Mouse (Mus musculus) forebrain, postnatal 0 days (tissue): Measurements from ENCODE around the gene Snapc5. TPM values are rescaled to one million over a fixed set of nuclear protein-coding genes. Genes with fewer than 3 reads are reported as not detected.

Source experiments
- ATAC-seq: fragments of 200-750 bp; cut with Nextera tagmentation; 2 replicates; pipeline ENCODE4 v1.8.0; 2017; ENCODE audit warnings: mild to moderate bottlenecking, moderate library complexity
- DNase-seq: peaks from one replicate; pipeline ENCODE4 v3.0.0-alpha.2; 2015
- H3K27ac ChIP-seq: fragments of 300-500 bp; sonication (generic); 2 replicates; pipeline ENCODE4 v1.5.1; 2014; ENCODE audit warnings: low read depth, mild to moderate bottlenecking, antibody characterized with exemption, low read length, moderate library complexity, mixed read lengths
- H3K27me3 ChIP-seq: fragments of 300-500 bp; sonication (generic); 2 replicates; pipeline ENCODE4 v1.6.1; 2014; ENCODE audit warnings: mild to moderate bottlenecking, low read length, mixed read lengths; ENCODE audit not compliant: insufficient read depth
- H3K36me3 ChIP-seq: fragments of 300-500 bp; sonication (generic); 2 replicates; pipeline ENCODE4 v1.6.1; 2014; ENCODE audit warnings: mild to moderate bottlenecking, moderate library complexity; ENCODE audit not compliant: insufficient read depth
- H3K4me1 ChIP-seq: fragments of 300-500 bp; sonication (generic); 2 replicates; pipeline ENCODE4 v1.6.1; 2014; ENCODE audit warnings: antibody characterized with exemption; ENCODE audit not compliant: insufficient read depth
- H3K4me2 ChIP-seq: fragments of 300-500 bp; sonication (generic); 2 replicates; pipeline ENCODE4 v1.6.1; 2014; ENCODE audit warnings: low read depth, mild to moderate bottlenecking, moderate library complexity
- H3K4me3 ChIP-seq: fragments of 300-500 bp; sonication (generic); 2 replicates; pipeline ENCODE4 v1.5.1; 2014; ENCODE audit warnings: low read depth, low read length, mixed read lengths
- H3K9ac ChIP-seq: fragments of 300-500 bp; sonication (generic); 2 replicates; pipeline ENCODE4 v1.6.1; 2014; ENCODE audit warnings: mild to moderate bottlenecking
- H3K9me3 ChIP-seq: fragments of 300-500 bp; sonication (generic); 2 replicates; pipeline ENCODE4 v1.6.1; 2016; ENCODE audit warnings: low read length
- CTCF ChIP-seq: sonication (generic); IDR thresholded peaks from 2 replicates; pipeline ENCODE4 v1.5.1; 2016; ENCODE audit warnings: antibody characterized with exemption, control low read depth, low read depth
- WGBS: fragments of 180-500 bp; shearing (Covaris S2); extraction: QIAGEN DNeasy Blood & Tissue Kit; methylation state at CpG from one replicate; pipeline ENCODE4 v1.1.7; 2014; 5-methylcytosine and 5-hydroxymethylcytosine counted together
- polyA plus RNA-seq: library from polyadenylated mRNA; unstranded; fragments of >200 nt; fragmentation: Nextera tagmentation; extraction: Ambion mirVana; gene quantifications from 2 replicates; pipeline ENCODE4 v1.2.1, GENCODE M21; 2015
- total RNA-seq: library from RNA; depleted of rRNA; stranded (reverse); fragments of >200 nt; gene quantifications from 2 replicates; pipeline ENCODE4 v1.2.3, GENCODE M21; 2014

The Snapc5 gene
- total and polyA plus RNA-seq, 2 experiments from 2014 or later = 10.5 to 24.5 TPM

GRCm38 (mm10) chr9:64199897-64200296 lies 20.8 kb downstream of the Snapc5 start:
- no peak overlapping the region for H3K4me3 ChIP-seq
- no peaks in the 10 kb centered on the region for H3K4me1 ChIP-seq
- DNase-seq (no peak), ATAC-seq (no peak)
- H3K4me2 ChIP-seq = no peak overlapping the region
- 0 out of 2 replicates have a peak, but pooled peaks cover 3% of the 10 kb centered on the region for H3K36me3 ChIP-seq
- H3K9me3 ChIP-seq = no peaks in the 10 kb centered on the region
- TF ChIP-seq CTCF = no peak
- 80% methylated on average over 2 of the region's 2 CpGs for WGBS
- no peaks in the 10 kb centered on the region for H3K27me3 ChIP-seq
- H3K27ac ChIP-seq = no peak overlapping the region
- no peak overlapping the region for H3K9ac ChIP-seq

GRCm38 (mm10) chr9:64202331-64202730 lies 23.3 kb downstream of the Snapc5 start:
- TF ChIP-seq CTCF = no peak
- DNase-seq = no peak
- H3K4me3 ChIP-seq = no peak overlapping the region
- H3K4me2 ChIP-seq = no peak overlapping the region
- H3K9ac ChIP-seq = no peak overlapping the region
- no peak overlapping the region for H3K27ac ChIP-seq
- H3K36me3 ChIP-seq = 0 out of 2 replicates have a peak, but pooled peaks cover 3% of the 10 kb centered on the region
- no peaks in the 10 kb centered on the region for H3K4me1 ChIP-seq
- H3K9me3 ChIP-seq = no peaks in the 10 kb centered on the region
- H3K27me3 ChIP-seq = no peaks in the 10 kb centered on the region
- ATAC-seq = no peak

GRCm38 (mm10) chr9:64202866-64203265 lies 23.8 kb downstream of the Snapc5 start:
- 0 out of 2 replicates have a peak, but pooled peaks cover 3% of the 10 kb centered on the region for H3K36me3 ChIP-seq
- H3K9me3 ChIP-seq = no peaks in the 10 kb centered on the region
- no peak overlapping the region for H3K4me3 ChIP-seq
- TF ChIP-seq CTCF = no peak
- no peak overlapping the region for H3K9ac ChIP-seq
- DNase-seq (no peak), ATAC-seq (no peak)
- H3K27ac ChIP-seq = no peak overlapping the region
- no peak overlapping the region for H3K4me2 ChIP-seq
- H3K27me3 ChIP-seq = no peaks in the 10 kb centered on the region
- no peaks in the 10 kb centered on the region for H3K4me1 ChIP-seq

DNA sequence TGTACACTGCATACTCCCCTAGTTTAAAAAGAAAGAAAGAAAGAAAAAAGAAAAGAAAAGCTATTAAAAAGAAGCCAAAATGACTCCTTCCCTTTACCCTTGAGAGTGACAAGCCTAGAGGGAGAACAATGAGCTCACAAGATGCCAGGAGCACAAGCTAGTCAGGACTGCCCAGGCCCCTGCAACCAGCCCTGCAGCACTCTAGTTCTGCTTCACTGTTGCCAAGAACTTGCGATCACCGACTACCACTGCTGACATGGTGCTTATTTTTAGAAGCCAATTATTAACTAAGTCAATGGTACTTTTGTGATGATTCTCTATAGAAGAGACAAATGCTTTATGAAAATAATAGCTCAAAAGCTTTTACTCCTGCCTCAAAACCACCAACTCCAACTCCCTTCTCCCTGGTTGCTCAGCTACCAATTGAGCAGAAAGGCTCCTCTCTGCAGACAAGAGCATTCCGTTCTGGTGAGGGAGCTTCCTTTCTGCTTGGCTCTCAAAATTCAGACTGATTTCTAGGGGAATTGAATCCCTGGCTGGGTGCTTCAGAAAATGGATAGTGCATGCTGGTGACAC lies 28.5 kb downstream of the Snapc5 start:
- peak; percentile 76 for ATAC-seq
- Histone ChIP-seq H3K9me3 (no peaks in the 10 kb centered on the region), H3K4me1 (no peaks in the 10 kb centered on the region), H3K27ac (peak overlapping the region; percentile 59), H3K4me2 (no peak overlapping the region), H3K27me3 (no peaks in the 10 kb centered on the region), H3K4me3 (no peak overlapping the region), H3K36me3 (no peaks in the 10 kb centered on the region), H3K9ac (no peak overlapping the region)
- 55% methylated on average over 3 of the region's 3 CpGs for WGBS
- no peak for TF ChIP-seq CTCF
- DNase-seq = peak; percentile 10

DNA sequence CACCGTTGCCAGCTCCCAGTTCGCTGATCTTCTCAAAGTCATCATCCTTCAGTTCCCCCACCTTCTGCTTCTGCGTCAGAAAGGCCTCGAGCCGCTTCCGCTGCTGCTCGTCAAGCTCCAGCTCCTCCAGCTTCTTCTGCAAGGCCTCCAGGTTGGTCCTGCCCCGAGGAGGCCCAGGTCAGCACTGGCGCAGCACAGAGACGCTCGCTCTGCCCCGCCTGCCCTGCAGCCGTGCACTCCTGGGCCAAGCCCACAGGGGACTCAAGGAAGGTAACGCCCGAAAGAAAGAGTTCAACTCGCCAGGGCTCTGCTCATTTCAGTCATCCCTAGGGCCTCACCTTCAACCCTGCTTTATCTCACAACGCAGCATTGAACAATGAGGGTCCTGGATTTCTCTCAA lies 35.4 kb downstream of the Snapc5 start:
- H3K4me3 ChIP-seq = no peak overlapping the region
- ATAC-seq = no peak
- no peak overlapping the region for H3K27ac ChIP-seq
- H3K27me3 ChIP-seq = no peaks in the 10 kb centered on the region
- no peaks in the 10 kb centered on the region for H3K9me3 ChIP-seq
- DNase-seq = no peak
- H3K36me3 ChIP-seq = no peaks in the 10 kb centered on the region
- TF ChIP-seq CTCF = no peak
- 94% methylated on average over 17 of the region's 17 CpGs for WGBS
- no peak overlapping the region for H3K4me2 ChIP-seq
- no peaks in the 10 kb centered on the region for H3K4me1 ChIP-seq
- H3K9ac ChIP-seq = no peak overlapping the region

DNA sequence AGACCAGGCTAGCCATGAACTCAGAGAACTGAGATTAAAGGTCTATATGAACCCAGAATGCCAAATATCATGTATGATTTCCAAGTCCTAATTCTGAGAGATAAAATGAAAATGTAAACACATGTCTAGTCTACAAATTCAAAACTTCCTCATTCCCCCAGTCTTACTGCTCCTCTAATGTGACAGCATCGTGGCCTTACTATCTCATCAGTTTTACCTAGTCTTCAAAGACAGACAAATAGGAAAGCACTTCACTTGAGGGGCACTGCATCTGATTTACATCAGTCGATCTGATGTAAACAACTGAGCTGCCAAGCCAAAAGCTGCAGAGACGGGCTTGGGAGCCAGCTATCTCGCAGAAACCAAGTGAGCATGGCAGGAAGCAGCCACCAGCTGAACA lies 37.0 kb downstream of the Snapc5 start:
- Histone ChIP-seq H3K9me3 (no peaks in the 10 kb centered on the region), H3K36me3 (no peaks in the 10 kb centered on the region), H3K27ac (no peak overlapping the region), H3K4me1 (no peaks in the 10 kb centered on the region), H3K4me3 (no peak overlapping the region), H3K27me3 (no peaks in the 10 kb centered on the region), H3K4me2 (no peak overlapping the region), H3K9ac (no peak overlapping the region)
- TF ChIP-seq CTCF = no peak
- 61% methylated on average over 4 of the region's 4 CpGs for WGBS
- DNase-seq = no peak
- no peak for ATAC-seq

GRCm38 (mm10) chr9:64216641-64217040 lies 37.6 kb downstream of the Snapc5 start:
- no peak overlapping the region for H3K9ac ChIP-seq
- ATAC-seq = no peak
- WGBS = 93% methylated on average over 2 of the region's 2 CpGs
- H3K4me1 ChIP-seq = no peaks in the 10 kb centered on the region
- H3K27me3 ChIP-seq = no peaks in the 10 kb centered on the region
- no peak overlapping the region for H3K4me3 ChIP-seq
- H3K9me3 ChIP-seq = no peaks in the 10 kb centered on the region
- no peak for DNase-seq
- no peak overlapping the region for H3K27ac ChIP-seq
- no peak for TF ChIP-seq CTCF
- H3K4me2 ChIP-seq = no peak overlapping the region
- H3K36me3 ChIP-seq = no peaks in the 10 kb centered on the region
